Mouse (Mus musculus) midbrain, embryonic 16.5 days (tissue): Measurements from ENCODE around the gene Plxna2. TPM values are rescaled to one million over a fixed set of nuclear protein-coding genes. Genes with fewer than 3 reads are reported as not detected.

ENCODE experiments used
- ATAC-seq: fragments of 200-750 bp; cut with Nextera tagmentation; 2 replicates; pipeline ENCODE4 v1.8.0; 2017; ENCODE audit warnings: moderate TSS enrichment
- H3K27ac ChIP-seq: fragments of 300-500 bp; sonication (generic); 2 replicates; pipeline ENCODE4 v1.5.1; 2014; ENCODE audit warnings: mild to moderate bottlenecking, low read length, mixed read lengths
- H3K27me3 ChIP-seq: fragments of 300-500 bp; sonication (generic); 2 replicates; pipeline ENCODE4 v1.6.1; 2014; ENCODE audit warnings: low read depth, low read length, mixed read lengths; ENCODE audit not compliant: control insufficient read depth, insufficient read depth
- H3K36me3 ChIP-seq: fragments of 300-500 bp; sonication (generic); 2 replicates; pipeline ENCODE4 v1.6.1; 2014; ENCODE audit warnings: mild to moderate bottlenecking, low read length, moderate library complexity, mixed read lengths; ENCODE audit not compliant: control insufficient read depth, insufficient read depth
- H3K4me1 ChIP-seq: fragments of 300-500 bp; sonication (generic); 2 replicates; pipeline ENCODE4 v1.6.1; 2014; ENCODE audit warnings: mild to moderate bottlenecking, low read length, mixed read lengths; ENCODE audit not compliant: control insufficient read depth, insufficient read depth
- H3K4me2 ChIP-seq: fragments of 300-500 bp; sonication (generic); 2 replicates; pipeline ENCODE4 v1.6.1; 2014; ENCODE audit warnings: mild to moderate bottlenecking, low read length, mixed read lengths
- H3K4me3 ChIP-seq: fragments of 300-500 bp; sonication (generic); 2 replicates; pipeline ENCODE4 v1.5.1; 2014; ENCODE audit warnings: low read depth, mild to moderate bottlenecking, low read length, moderate library complexity, mixed read lengths
- H3K9ac ChIP-seq: fragments of 300-500 bp; sonication (generic); 2 replicates; pipeline ENCODE4 v1.6.1; 2014; ENCODE audit warnings: low read depth, low read length, mixed read lengths
- H3K9me3 ChIP-seq: fragments of 300-500 bp; sonication (generic); replicated peaks from 2 replicates; pipeline ENCODE4 v1.6.1; 2014; ENCODE audit warnings: mild to moderate bottlenecking, low read length, mixed read lengths; ENCODE audit not compliant: control insufficient read depth, poor library complexity, severe bottlenecking
- WGBS: fragments of 180-500 bp; shearing (Covaris S2); extraction: QIAGEN DNeasy Blood & Tissue Kit; methylation state at CpG from one replicate; pipeline ENCODE4 v1.1.7; 2014; 5-methylcytosine and 5-hydroxymethylcytosine counted together
- polyA plus RNA-seq: library from polyadenylated mRNA; unstranded; fragments of >200 nt; fragmentation: Nextera tagmentation; extraction: Ambion mirVana; gene quantifications from 2 replicates; pipeline ENCODE4 v1.2.1, GENCODE M21; 2015

Plxna2 gene
- polyA plus RNA-seq, 1 experiment from 2014 or later, result 18.1 TPM

DNA sequence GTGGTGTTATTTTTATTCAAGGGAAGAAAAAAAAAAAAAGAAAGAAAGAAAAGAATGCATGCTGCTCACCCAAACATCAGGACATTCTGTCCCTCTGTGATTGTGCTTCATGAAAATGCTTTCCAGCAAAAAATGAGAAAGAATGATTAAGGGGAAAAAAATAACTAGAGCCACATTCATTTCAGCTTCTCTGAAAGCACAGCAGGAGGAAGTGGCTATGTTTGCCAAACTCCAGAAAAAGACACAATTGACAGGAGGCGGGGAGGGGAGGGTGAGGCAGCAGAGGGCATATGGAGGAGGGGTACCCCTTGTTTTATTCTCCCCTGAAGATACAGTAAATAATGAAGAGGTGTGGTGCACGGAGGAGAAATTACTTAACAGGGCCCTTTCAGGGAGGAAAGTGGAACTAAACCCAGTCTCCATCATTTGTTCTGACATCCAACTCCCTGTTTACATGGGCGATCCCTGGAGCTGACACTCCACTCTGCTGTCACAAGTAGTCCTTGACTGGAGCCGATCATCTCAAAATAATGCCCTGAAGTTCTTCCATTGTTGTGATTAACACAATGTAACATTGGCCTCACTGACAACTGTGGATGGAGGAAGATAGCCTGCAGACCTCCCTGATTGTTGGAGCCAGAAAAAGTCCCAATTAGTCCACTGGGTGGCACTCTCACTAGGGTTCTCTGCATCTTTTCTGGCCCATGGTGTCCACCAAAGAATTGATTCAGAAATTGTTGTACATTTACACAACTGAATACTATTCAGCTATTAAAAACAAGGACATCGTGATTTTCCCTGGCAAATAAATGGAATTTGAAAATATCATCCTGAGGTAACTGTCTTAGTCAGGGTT is 10.4 kb upstream of the Plxna2 start:
- Histone ChIP-seq H3K9me3 (no peaks in the 10 kb centered on the region), H3K36me3 (no peaks in the 10 kb centered on the region), H3K4me1 (no peaks in the 10 kb centered on the region), H3K4me3 (no peak overlapping the region), H3K27ac (no peak overlapping the region), H3K9ac (no peak overlapping the region), H3K27me3 (no peaks in the 10 kb centered on the region), H3K4me2 (no peak overlapping the region)
- ATAC-seq, result no peak
- 69% methylated on average over 5 of the region's 5 CpGs for WGBS

- Histone ChIP-seq H3K9ac (no peak overlapping the region), H3K9me3 (no peaks in the 10 kb centered on the region), H3K4me2 (no peak overlapping the region), H3K4me1 (no peaks in the 10 kb centered on the region), H3K27me3 (no peaks in the 10 kb centered on the region), H3K4me3 (no peak overlapping the region), H3K36me3 (no peaks in the 10 kb centered on the region), H3K27ac (no peak overlapping the region)
- 18% methylated on average over 2 of the region's 2 CpGs for WGBS
- no peak for ATAC-seq
Observed at GRCm38 (mm10) chr1:194610516-194610915, 7.5 kb upstream of the Plxna2 start.

GRCm38 (mm10) chr1:194612628-194613027 is 5.4 kb upstream of the Plxna2 start:
- Histone ChIP-seq H3K4me1 (no peaks in the 10 kb centered on the region), H3K9me3 (no peaks in the 10 kb centered on the region), H3K9ac (no peak overlapping the region), H3K27me3 (no peaks in the 10 kb centered on the region), H3K36me3 (no peaks in the 10 kb centered on the region), H3K4me2 (no peak overlapping the region), H3K4me3 (no peak overlapping the region), H3K27ac (no peak overlapping the region)
- no peak for ATAC-seq
- WGBS, result 83% methylated on average over 1 of the region's 1 CpGs

DNA sequence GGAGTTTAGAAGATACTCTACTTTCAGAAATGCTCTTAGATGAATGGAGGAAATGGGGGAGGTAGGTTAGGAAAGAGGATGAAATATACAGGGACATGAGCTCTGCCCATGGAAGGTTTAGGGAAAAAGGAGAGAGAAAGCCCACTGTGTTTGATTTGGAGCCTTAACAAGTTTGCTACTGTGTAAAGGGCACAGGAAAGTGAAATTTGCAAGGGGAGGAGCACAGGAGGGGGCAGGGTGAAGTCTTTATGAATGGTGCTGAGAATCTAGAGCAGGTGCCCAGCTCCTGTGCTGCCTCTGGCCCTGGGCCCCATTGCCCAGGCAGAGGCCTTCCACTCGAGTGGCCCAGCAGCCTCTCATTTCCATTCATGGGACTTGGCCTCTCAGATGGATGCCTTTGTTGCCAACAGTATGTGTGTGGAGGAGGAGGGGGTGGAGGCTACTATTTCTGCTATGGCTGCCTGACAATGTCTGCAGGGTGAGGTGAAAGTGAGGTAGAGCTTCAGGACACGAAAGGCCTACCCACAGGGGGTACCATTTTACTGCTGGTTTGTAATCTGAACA is 4.7 kb upstream of the Plxna2 start:
- WGBS, result 19% methylated on average over 2 of the region's 2 CpGs
- no peak overlapping the region for H3K27ac ChIP-seq
- H3K27me3 ChIP-seq, result no peaks in the 10 kb centered on the region
- H3K9me3 ChIP-seq, result no peaks in the 10 kb centered on the region
- H3K36me3 ChIP-seq, result no peaks in the 10 kb centered on the region
- no peaks in the 10 kb centered on the region for H3K4me1 ChIP-seq
- peak; percentile 36; the same call in 1 of the 2 replicates for ATAC-seq
- H3K4me2 ChIP-seq, result no peak overlapping the region
- H3K9ac ChIP-seq, result no peak overlapping the region
- H3K4me3 ChIP-seq, result no peak overlapping the region

DNA sequence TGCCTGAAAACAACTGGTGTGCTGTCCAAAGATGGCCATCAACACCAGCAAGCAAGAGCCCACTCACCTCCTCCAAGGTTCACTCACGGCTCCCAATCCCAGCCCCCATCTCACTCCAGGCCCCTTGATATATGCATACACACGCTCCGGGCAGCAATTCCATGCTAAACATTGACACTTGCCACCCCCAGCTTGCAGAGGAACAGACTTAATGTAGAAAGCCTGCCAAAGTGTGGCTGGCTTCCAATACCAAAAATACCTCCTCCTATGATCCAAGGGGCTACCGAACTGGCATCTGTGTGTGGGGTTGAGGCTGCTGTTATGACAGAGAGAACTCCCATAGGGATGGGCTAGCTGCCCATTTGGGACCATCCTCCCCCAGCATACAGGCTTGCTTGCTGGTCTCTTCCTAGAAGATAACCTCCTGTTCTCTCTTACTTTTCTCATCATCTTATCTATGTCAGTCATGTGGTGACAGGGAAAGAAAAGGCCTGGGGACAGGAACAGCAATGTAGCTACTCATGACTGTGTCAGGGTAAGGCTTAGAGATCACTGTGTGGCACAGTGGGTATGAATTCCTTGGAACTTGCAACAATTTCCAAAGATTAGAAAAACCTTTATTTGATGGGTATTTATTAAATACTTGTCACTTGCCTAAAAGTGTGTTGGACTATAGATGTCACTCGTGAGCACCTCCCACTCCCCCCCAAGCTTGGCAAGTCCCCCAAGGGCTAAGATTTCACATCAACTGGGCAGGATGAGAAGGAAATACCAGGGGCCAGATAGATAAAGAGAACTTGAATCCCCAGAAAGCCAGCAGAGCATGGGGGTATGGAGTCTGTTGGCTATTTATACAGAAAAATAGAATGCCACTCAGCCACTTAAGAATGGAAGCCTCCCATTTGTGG is 3.8 kb upstream of the Plxna2 start:
- H3K9ac ChIP-seq, result no peak overlapping the region
- no peaks in the 10 kb centered on the region for H3K36me3 ChIP-seq
- H3K4me3 ChIP-seq, result no peak overlapping the region
- H3K4me2 ChIP-seq, result no peak overlapping the region
- ATAC-seq, result no peak
- peaks cover 3% of the 10 kb centered on the region; the same call in 1 of the 2 replicates for H3K4me1 ChIP-seq
- no peaks in the 10 kb centered on the region for H3K9me3 ChIP-seq
- no peak overlapping the region for H3K27ac ChIP-seq
- WGBS, result 71% methylated on average over 5 of the region's 5 CpGs
- no peaks in the 10 kb centered on the region for H3K27me3 ChIP-seq

DNA sequence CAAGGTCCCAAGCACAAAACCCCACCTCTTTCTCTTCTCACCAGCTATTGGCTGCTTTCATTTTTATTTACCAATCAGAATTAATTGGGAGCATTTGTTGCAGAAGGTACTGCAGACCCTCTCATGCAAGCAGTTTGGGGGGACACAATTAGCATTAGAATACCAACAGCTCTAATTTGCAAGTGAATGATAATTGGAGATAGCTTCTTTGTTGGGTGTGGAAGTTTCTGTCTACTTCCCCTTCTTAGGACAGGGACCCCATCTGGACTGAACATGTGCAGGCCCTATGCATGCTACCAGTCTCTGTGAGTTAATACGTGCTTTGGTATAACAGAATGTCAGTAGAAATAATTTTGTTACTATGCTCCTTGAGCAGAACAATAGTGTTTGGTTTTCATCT is 1.9 kb upstream of the Plxna2 start:
- Histone ChIP-seq H3K27ac (no peak overlapping the region), H3K9ac (no peak overlapping the region), H3K4me1 (peaks cover 6% of the 10 kb centered on the region), H3K36me3 (no peaks in the 10 kb centered on the region), H3K9me3 (no peaks in the 10 kb centered on the region), H3K27me3 (no peaks in the 10 kb centered on the region), H3K4me3 (no peak overlapping the region), H3K4me2 (no peak overlapping the region)
- 23% methylated on average over 1 of the region's 1 CpGs for WGBS
- ATAC-seq, result no peak

DNA sequence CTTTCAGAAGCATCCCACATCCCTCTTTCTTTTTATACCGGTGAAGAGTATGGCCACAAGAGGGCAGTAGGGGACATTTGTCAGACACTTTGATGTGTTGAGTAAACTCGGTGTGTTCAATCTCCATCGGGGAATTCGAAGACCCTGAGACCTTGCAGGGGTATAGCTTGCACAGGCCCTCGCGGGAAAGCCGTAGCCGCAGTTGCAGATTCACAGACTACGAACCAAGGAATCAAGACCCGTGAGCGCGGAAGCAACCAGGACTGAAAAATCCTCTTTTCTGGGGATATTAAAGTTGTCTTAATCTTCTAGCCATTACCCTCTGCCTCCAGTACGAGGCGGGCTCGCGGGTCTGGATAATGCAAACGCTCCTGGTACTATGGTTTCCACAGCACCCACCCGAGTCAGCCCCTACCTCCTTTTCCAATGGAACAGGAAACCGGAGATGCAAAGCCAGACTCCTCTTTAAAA is 858 bp downstream of the Plxna2 start:
- peak overlapping the region; percentile 88 for H3K4me2 ChIP-seq
- H3K9ac ChIP-seq, result peak overlapping the region; percentile 98
- no peaks in the 10 kb centered on the region for H3K9me3 ChIP-seq
- peak; percentile 72 for ATAC-seq
- peaks cover 31% of the 10 kb centered on the region for H3K4me1 ChIP-seq
- H3K4me3 ChIP-seq, result peak overlapping the region; percentile 93
- H3K27ac ChIP-seq, result peak overlapping the region; percentile 85
- no peaks in the 10 kb centered on the region for H3K36me3 ChIP-seq
- H3K27me3 ChIP-seq, result no peaks in the 10 kb centered on the region
- WGBS, result under 1% methylated on average over 19 of the region's 19 CpGs

- Histone ChIP-seq H3K27ac (peak overlapping the region; percentile 85), H3K9me3 (no peaks in the 10 kb centered on the region), H3K9ac (peak overlapping the region; percentile 98), H3K4me1 (peaks cover 36% of the 10 kb centered on the region), H3K4me2 (peak overlapping the region; percentile 88), H3K4me3 (peak overlapping the region; percentile 93), H3K27me3 (no peaks in the 10 kb centered on the region), H3K36me3 (no peaks in the 10 kb centered on the region)
- WGBS, result under 1% methylated on average over 61 of the region's 62 CpGs
- peak; percentile 95 for ATAC-seq
Observed at GRCm38 (mm10) chr1:194619353-194620244, 1.6 kb downstream of the Plxna2 start.
